Mouse (Mus musculus): ENCODE results near the gene Hoxb1. TPM values are rescaled to one million over a fixed set of nuclear protein-coding genes. Genes with fewer than 3 reads are reported as not detected.

The Hoxb1 gene
- total RNA-seq, 2 experiments from 2014 or later: not detected

GRCm38 (mm10) chr11:96333241-96334001 is 32.1 kb upstream of the Hoxb1 start:
- intact Hi-C loops (cut with DNase I): no loop called here

GRCm38 (mm10) chr11:96334002-96334364 is 31.6 kb upstream of the Hoxb1 start:
- intact Hi-C loops (cut with DNase I): no loop called here

More at GRCm38 (mm10) chr11:96333241-96334001, 32.1 kb upstream of the Hoxb1 start:
- DNase-seq: no peak

DNA sequence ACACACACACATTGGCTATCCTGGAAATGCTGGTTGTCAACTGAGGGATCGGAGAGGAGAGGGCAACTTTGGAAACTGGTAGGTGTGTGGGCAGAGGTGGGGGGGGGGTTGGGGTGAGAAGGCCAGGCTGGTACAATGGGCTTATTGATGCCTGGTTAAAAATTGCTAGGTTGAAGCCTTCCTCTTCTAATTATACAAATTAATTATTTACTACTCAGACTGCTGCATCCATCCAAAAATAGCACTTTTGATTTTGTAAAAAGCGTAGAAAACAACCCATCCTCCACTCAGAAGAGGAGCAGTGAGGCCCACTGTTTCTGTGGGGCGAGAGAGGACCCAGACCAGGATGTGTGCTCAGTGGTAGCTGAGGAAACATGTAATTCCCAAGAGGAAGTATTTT is 30.6 kb upstream of the Hoxb1 start:
- no peak for DNase-seq
- intact Hi-C loops (cut with DNase I): no loop called here

More at GRCm38 (mm10) chr11:96334002-96334364, 31.6 kb upstream of the Hoxb1 start:
- no peak for DNase-seq

- intact Hi-C loops (cut with DNase I): no loop called here
- no peak for DNase-seq
Measured at GRCm38 (mm10) chr11:96336597-96336996, 29.0 kb upstream of the Hoxb1 start.

- intact Hi-C loops (cut with DNase I): no loop called here
- DNase-seq: no peak
Measured at GRCm38 (mm10) chr11:96337026-96337425, 28.5 kb upstream of the Hoxb1 start.

GRCm38 (mm10) chr11:96338957-96339855 is 26.3 kb upstream of the Hoxb1 start:
- DNase-seq: no peak
- intact Hi-C loops (cut with DNase I): no loop called here

- intact Hi-C loops (cut with DNase I): no loop called here
- no peak for DNase-seq
Measured at GRCm38 (mm10) chr11:96340698-96341365, 24.7 kb upstream of the Hoxb1 start.

DNA sequence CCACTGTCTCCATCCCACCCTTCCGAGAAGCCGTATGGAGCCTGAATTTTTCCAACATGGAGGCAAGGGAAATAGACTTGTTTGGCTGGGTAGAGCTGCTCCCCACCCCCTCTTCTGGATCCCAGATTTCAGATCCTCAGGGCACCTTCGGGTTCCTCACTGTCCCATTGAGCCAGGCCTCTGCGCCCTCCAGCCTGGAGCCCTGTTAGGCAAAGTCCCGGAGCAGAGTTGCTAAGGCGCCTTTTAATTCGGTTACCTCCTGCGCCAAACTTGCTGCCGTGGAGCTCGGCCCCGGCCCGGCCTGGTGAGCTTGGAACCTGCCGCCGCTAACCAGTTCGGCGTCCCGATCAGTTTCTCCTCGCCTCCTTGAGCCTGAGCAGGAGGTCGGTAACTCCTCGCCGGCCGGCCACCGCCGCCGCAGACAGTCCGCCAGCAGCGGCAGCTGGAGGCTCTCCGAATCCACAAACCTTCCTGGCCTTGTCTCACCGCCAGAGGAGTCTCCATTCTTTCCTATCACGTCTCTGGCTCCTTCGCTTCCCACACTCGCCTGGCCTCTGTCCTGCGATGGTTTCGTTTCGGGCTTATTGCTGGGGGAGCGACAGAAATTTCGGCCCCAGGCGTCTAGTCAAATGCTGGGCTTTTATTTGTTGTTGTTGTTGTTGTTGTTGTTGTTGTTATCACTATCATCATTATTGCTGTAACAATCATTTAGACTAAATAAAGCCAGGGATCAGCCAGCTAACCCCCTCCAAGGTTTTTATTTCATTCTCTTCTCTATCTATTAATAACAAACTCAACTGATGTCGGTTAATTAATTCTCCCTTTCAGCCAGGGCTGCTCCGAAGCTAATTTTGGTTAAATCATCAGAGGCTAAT is 23.6 kb upstream of the Hoxb1 start:
- intact Hi-C loops (cut with DNase I): no loop called here
- peak; percentile 59 to 61 for DNase-seq

DNA sequence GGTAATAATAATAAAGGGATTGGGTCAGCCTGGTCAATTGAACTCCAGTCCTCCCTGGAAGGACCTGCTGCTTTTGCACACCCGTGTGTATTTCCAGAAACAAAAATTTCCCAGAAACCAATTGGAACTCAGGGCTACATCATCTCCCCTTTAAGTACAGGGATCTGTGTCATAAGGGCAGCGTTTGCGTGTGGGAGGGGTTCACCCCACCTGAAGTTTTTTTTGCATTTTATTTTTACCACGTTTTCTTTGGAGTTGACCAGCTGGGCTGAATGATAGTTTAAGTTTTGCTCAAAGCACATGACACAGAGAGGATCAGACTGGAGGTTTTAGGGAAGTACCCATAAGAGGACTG is 23.0 kb upstream of the Hoxb1 start:
- intact Hi-C loops (cut with DNase I): no loop called here
- DNase-seq: no peak

- intact Hi-C loops (cut with DNase I): no loop called here
- DNase-seq: no peak
Measured at GRCm38 (mm10) chr11:96343206-96343745, 22.3 kb upstream of the Hoxb1 start.

GRCm38 (mm10) chr11:96344061-96344877 is 21.3 kb upstream of the Hoxb1 start:
- intact Hi-C loops (cut with DNase I): no loop called here
- DNase-seq: no peak

DNA sequence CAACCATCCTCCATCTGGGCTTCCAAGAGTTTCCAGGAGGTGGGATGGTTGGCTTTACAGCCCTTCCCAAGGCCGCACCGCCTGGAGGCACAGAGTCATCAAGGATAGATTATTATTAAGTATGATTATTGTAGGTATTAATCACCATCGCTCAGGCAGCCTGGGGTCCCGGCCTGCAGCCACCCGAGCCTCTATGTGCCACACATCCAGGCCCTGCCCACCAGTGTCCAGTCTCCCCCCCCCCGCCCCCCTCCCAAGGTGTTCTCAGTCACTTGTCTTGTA is 20.7 kb upstream of the Hoxb1 start:
- no peak for DNase-seq
- intact Hi-C loops (cut with DNase I): no loop called here

DNA sequence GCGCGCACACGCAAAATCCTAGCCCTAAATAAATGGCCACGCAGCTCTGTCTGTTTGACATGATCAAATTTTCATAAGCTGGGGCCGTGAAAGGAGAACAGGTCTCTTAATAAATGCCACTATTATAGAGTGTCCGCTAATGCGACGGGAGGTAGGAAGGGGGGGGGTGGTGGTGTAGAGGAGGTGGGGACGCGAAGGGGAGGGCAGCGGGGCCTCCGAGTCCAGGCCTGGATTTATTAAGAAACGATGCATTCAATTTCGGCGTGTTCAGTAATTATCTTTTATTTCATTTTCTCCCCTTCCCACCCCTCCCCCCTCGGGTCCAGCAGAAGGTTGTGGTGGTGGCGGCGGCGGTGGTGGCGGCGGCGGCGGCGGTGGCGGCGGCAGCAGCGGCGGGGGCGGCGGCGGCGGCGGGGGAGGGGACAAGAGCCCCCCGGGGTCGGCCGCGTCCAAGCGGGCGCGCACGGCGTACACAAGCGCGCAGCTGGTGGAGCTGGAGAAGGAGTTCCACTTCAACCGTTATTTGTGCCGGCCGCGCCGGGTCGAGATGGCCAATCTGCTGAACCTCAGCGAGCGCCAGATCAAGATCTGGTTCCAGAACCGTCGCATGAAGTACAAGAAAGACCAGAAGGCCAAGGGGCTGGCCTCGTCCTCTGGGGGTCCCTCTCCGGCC is 20.2 kb upstream of the Hoxb1 start:
- no peak for DNase-seq
- intact Hi-C loops (cut with DNase I): no loop called here

- DNase-seq: no peak
- intact Hi-C loops (cut with DNase I): no loop called here
Measured at GRCm38 (mm10) chr11:96345893-96346806, 19.4 kb upstream of the Hoxb1 start.

DNA sequence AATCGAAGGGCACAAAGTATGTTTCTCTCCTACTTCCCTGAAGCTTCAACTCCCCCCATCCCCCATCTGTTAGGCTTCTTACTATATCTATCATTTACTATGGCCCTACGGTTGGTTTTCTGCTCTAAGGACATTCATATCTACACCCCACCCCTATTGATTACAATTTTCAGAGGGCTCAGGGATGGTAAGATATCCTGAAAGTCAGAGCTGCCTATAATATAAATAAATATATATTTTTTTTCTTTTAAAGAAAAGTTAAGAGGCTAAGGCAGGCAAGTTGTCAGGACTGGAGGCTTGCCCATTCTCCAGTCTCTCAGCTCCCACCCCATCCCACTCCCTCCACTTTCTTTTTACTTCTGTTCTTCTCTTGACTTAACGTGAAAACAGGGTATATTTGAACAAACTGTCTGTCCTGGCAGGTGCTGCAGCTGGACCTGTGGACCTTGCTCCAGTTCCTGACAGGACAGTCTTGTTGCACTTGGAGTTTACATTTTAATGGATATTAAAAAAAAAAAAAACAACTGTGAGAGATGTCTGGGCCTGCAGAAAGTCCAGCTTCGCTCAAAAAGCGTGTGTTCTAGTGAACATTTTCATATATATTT is 18.5 kb upstream of the Hoxb1 start:
- no peak for DNase-seq
- intact Hi-C loops (cut with DNase I): no loop called here

DNA sequence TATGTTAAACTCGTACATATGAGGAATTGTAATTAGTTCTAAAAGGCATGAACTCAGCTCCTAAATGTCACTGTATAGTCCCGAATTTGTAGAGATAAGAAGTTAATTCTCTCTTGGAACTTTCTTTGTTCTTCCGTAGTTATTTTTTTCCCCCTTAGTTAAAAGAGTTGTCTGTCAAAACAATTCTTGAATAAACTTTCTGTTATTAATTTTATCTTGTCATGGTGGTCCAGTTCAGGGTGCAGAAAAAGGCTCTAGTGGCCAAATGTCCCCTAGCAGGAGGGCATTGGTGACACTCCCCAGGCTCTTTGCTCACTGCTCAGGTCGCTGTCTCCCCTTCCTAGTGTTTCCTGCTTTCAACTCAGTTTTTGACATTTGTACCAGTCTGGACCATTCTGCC is 17.8 kb upstream of the Hoxb1 start:
- intact Hi-C loops (cut with DNase I): no loop called here
- no peak for DNase-seq

- intact Hi-C loops (cut with DNase I): no loop called here
Measured at GRCm38 (mm10) chr11:96348141-96348928, 17.2 kb upstream of the Hoxb1 start.

More at GRCm38 (mm10) chr11:96348141-96348928, 17.2 kb upstream of the Hoxb1 start:
- no peak for DNase-seq
